Mouse (Mus musculus): ENCODE results near the gene Fank1.
"Not testable (repeated sequence)": the region's sequence is repeated elsewhere in the genome, so short reads cannot be mapped to it uniquely, and the experiment has no call there.

Gene Fank1

GRCm38 (mm10) chr7:133828514-133828913, 51.9 kb downstream of the Fank1 start:
- DNase-seq (ENCODE audit: low read depth, low spot score), result no peak

- no peak for DNase-seq (ENCODE audit: low read depth, low spot score)
Measured at GRCm38 (mm10) chr7:133829579-133829978, 52.9 kb downstream of the Fank1 start.

- no peak for DNase-seq (ENCODE audit: low read depth, low spot score)
Measured at GRCm38 (mm10) chr7:133839546-133839945, 62.9 kb downstream of the Fank1 start.

GRCm38 (mm10) chr7:133842079-133842478, 65.4 kb downstream of the Fank1 start:
- DNase-seq (ENCODE audit: low read depth, low spot score), result no peak

GRCm38 (mm10) chr7:133847175-133847574, 70.5 kb downstream of the Fank1 start:
- DNase-seq (ENCODE audit: low read depth, low spot score), result no peak

GRCm38 (mm10) chr7:133848180-133848579, 71.5 kb downstream of the Fank1 start:
- no peak for DNase-seq (ENCODE audit: low read depth, low spot score)

- peak; percentile 12 for DNase-seq (ENCODE audit: low read depth, low spot score)
Measured at GRCm38 (mm10) chr7:133850735-133851134, 74.1 kb downstream of the Fank1 start.

GRCm38 (mm10) chr7:133856278-133856677, 79.6 kb downstream of the Fank1 start:
- peak; percentile 66 for DNase-seq (ENCODE audit: low read depth, low spot score)

GRCm38 (mm10) chr7:133858506-133858905, 81.8 kb downstream of the Fank1 start:
- DNase-seq (ENCODE audit: low read depth, low spot score), result no peak

GRCm38 (mm10) chr7:133859548-133859947, 82.9 kb downstream of the Fank1 start:
- no peak for DNase-seq (ENCODE audit: low read depth, low spot score)

GRCm38 (mm10) chr7:133862233-133862632, 85.6 kb downstream of the Fank1 start:
- DNase-seq (ENCODE audit: low read depth, low spot score), result no peak

- DNase-seq (ENCODE audit: low read depth, low spot score), result no peak
Measured at GRCm38 (mm10) chr7:133862723-133863122, 86.1 kb downstream of the Fank1 start.

- no peak for DNase-seq (ENCODE audit: low read depth, low spot score)
Measured at GRCm38 (mm10) chr7:133863151-133863550, 86.5 kb downstream of the Fank1 start.

- DNase-seq (ENCODE audit: low read depth, low spot score), result no peak
Measured at GRCm38 (mm10) chr7:133863684-133864083, 87.0 kb downstream of the Fank1 start.

- no peak for DNase-seq (ENCODE audit: low read depth, low spot score)
Measured at GRCm38 (mm10) chr7:133870265-133870664, 93.6 kb downstream of the Fank1 start.

GRCm38 (mm10) chr7:133872701-133873100, 96.0 kb downstream of the Fank1 start:
- DNase-seq (ENCODE audit: low read depth, low spot score), result no peak

- DNase-seq (ENCODE audit: low read depth, low spot score), result no peak
Measured at GRCm38 (mm10) chr7:133876139-133876538, 99.5 kb downstream of the Fank1 start.

- no peak for DNase-seq (ENCODE audit: low read depth, low spot score)
Measured at GRCm38 (mm10) chr7:133876646-133877342, 100.1 kb downstream of the Fank1 start.

- no peak for DNase-seq (ENCODE audit: low read depth, low spot score)
Measured at GRCm38 (mm10) chr7:133879761-133880160, 103.1 kb downstream of the Fank1 start.

GRCm38 (mm10) chr7:133884759-133885431, 108.2 kb downstream of the Fank1 start:
- DNase-seq (ENCODE audit: low read depth, low spot score), result not testable (repeated sequence)

GRCm38 (mm10) chr7:133888926-133889920, 112.6 kb downstream of the Fank1 start:
- no peak for DNase-seq (ENCODE audit: low read depth, low spot score)

GRCm38 (mm10) chr7:133889986-133890385, 113.3 kb downstream of the Fank1 start:
- no peak for DNase-seq (ENCODE audit: low read depth, low spot score)
